Mouse (Mus musculus) heart, embryonic 13.5 days (tissue): Measurements from ENCODE around the gene Asb12. TPM values are rescaled to one million over a fixed set of nuclear protein-coding genes. Genes with fewer than 3 reads are reported as not detected.

Experiments used
- ATAC-seq: fragments of 200-750 bp; cut with Nextera tagmentation; 2 replicates; pipeline ENCODE4 v1.8.0; 2017; ENCODE audit warnings: moderate TSS enrichment; ENCODE audit not compliant: insufficient number of reproducible peaks, low FRiP score, low TSS enrichment; ENCODE audit errors: extremely low read depth
- H3K27ac ChIP-seq: fragments of 300-500 bp; sonication (generic); replicated peaks from 2 replicates; pipeline ENCODE4 v1.5.1; 2015; ENCODE audit warnings: moderate library complexity, mild to moderate bottlenecking, inconsistent platforms
- H3K27me3 ChIP-seq: fragments of 300-500 bp; sonication (generic); replicated peaks from 2 replicates; pipeline ENCODE4 v1.6.1; 2015; ENCODE audit warnings: mild to moderate bottlenecking, inconsistent platforms
- H3K36me3 ChIP-seq: fragments of 300-500 bp; sonication (generic); 2 replicates; pipeline ENCODE4 v1.6.1; 2015; ENCODE audit warnings: mild to moderate bottlenecking, inconsistent platforms
- H3K4me1 ChIP-seq: fragments of 300-500 bp; sonication (generic); 2 replicates; pipeline ENCODE4 v1.6.1; 2015; ENCODE audit warnings: inconsistent platforms
- H3K4me2 ChIP-seq: fragments of 300-500 bp; sonication (generic); 2 replicates; pipeline ENCODE4 v1.6.1; 2015; ENCODE audit warnings: inconsistent platforms, mild to moderate bottlenecking, moderate library complexity
- H3K4me3 ChIP-seq: fragments of 300-500 bp; sonication (generic); 2 replicates; pipeline ENCODE4 v1.5.1; 2015; ENCODE audit warnings: moderate library complexity, mild to moderate bottlenecking, inconsistent platforms
- H3K9ac ChIP-seq: fragments of 300-500 bp; sonication (generic); 2 replicates; pipeline ENCODE4 v1.6.1; 2015; ENCODE audit warnings: inconsistent platforms, mild to moderate bottlenecking, moderate library complexity
- H3K9me3 ChIP-seq: fragments of 300-500 bp; sonication (generic); 2 replicates; pipeline ENCODE4 v1.6.1; 2016; ENCODE audit warnings: inconsistent platforms
- WGBS: fragments of 180-500 bp; shearing (Covaris S2); methylation state at CpG from one replicate; pipeline ENCODE4 v1.1.7; 2015; ENCODE audit warnings: mixed read lengths; 5-methylcytosine and 5-hydroxymethylcytosine counted together
- polyA plus RNA-seq: library from polyadenylated mRNA; unstranded; fragments of >200 nt; fragmentation: Nextera tagmentation; extraction: Ambion mirVana; gene quantifications from 2 replicates; pipeline ENCODE4 v1.2.1, GENCODE M21; 2015

The Asb12 gene
- polyA plus RNA-seq, 1 experiment from 2014 or later, result 4.9 TPM

- peak overlapping the region; percentile 88 for H3K27ac ChIP-seq
- 35% methylated on average over 1 of the region's 1 CpGs for WGBS
- H3K9ac ChIP-seq, result no peak overlapping the region
- 0 out of 2 replicates have a peak overlapping the region, but pooled peaks have one; percentile 66 for H3K4me3 ChIP-seq
- peak overlapping the region; percentile 70 for H3K4me2 ChIP-seq
- peaks cover 28% of the 10 kb centered on the region for H3K4me1 ChIP-seq
- no peak for ATAC-seq
- no peaks in the 10 kb centered on the region for H3K27me3 ChIP-seq
- no peaks in the 10 kb centered on the region for H3K36me3 ChIP-seq
- H3K9me3 ChIP-seq, result no peaks in the 10 kb centered on the region
Observed at GRCm38 (mm10) chrX:95442261-95442660, 115.5 kb downstream of the Asb12 start.

- Histone ChIP-seq H3K4me3 (no peak overlapping the region), H3K27me3 (no peaks in the 10 kb centered on the region), H3K36me3 (no peaks in the 10 kb centered on the region), H3K9me3 (no peaks in the 10 kb centered on the region), H3K4me2 (peak overlapping the region; percentile 70), H3K9ac (no peak overlapping the region), H3K4me1 (peaks cover 28% of the 10 kb centered on the region), H3K27ac (no peak overlapping the region)
- no peak for ATAC-seq
Observed at GRCm38 (mm10) chrX:95441290-95441689, 116.5 kb downstream of the Asb12 start.

DNA sequence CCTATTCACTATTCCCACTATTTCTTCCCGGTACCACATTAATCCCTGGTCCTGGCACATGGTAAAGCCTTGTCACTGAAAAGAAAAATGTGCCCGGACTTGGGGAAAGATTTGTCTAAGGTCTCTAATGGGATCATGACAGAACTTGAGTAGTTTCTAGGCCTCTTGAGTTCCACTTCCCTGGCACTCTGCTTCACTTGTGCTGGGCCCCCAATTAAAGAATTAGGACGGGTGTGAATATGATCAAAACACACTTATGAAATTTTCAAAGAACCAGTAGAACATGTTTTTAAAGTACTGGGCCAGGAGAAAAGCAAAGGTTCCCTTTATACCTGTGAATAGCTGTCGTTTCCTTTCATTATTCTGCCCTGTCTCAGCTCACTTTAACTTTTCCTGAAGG is 119.3 kb downstream of the Asb12 start:
- H3K4me2 ChIP-seq, result no peak overlapping the region
- H3K9me3 ChIP-seq, result no peaks in the 10 kb centered on the region
- no peak overlapping the region for H3K4me3 ChIP-seq
- H3K27me3 ChIP-seq, result no peaks in the 10 kb centered on the region
- WGBS, result 61% methylated on average over 4 of the region's 4 CpGs
- H3K9ac ChIP-seq, result no peak overlapping the region
- no peak overlapping the region for H3K27ac ChIP-seq
- no peak for ATAC-seq
- H3K4me1 ChIP-seq, result peaks cover 28% of the 10 kb centered on the region
- no peaks in the 10 kb centered on the region for H3K36me3 ChIP-seq

GRCm38 (mm10) chrX:95437236-95437635 is 120.6 kb downstream of the Asb12 start:
- peaks cover 18% of the 10 kb centered on the region for H3K4me1 ChIP-seq
- H3K36me3 ChIP-seq, result no peaks in the 10 kb centered on the region
- WGBS, result 76% methylated on average over 1 of the region's 1 CpGs
- no peak overlapping the region for H3K9ac ChIP-seq
- H3K4me3 ChIP-seq, result no peak overlapping the region
- H3K27me3 ChIP-seq, result no peaks in the 10 kb centered on the region
- no peaks in the 10 kb centered on the region for H3K9me3 ChIP-seq
- ATAC-seq, result no peak
- no peak overlapping the region for H3K27ac ChIP-seq
- H3K4me2 ChIP-seq, result no peak overlapping the region

Other genes with a start within 250 kb of the Asb12 start
- gene Amer1, start 113.1 kb downstream of the Asb12 start, polyA plus RNA-seq, result 6.5 and 7.3 TPM in 2 replicates
- gene Pfn5, start 117 bp upstream of the Asb12 start, polyA plus RNA-seq, result not detected in 2 replicates
- gene Zc4h2, start 100.5 kb upstream of the Asb12 start, polyA plus RNA-seq, result 7.7 and 9.4 TPM in 2 replicates
- gene Zc3h12b, start 153.7 kb upstream of the Asb12 start, polyA plus RNA-seq, result 1.6 and 1.7 TPM in 2 replicates